Mouse (Mus musculus): ENCODE measurements around the gene Klk5. TPM values are rescaled to one million over a fixed set of nuclear protein-coding genes. Genes with fewer than 3 reads are reported as not detected.

Gene Klk5
- polyA plus RNA-seq, 1 experiment from 2014 or later: 0.10 TPM

DNA sequence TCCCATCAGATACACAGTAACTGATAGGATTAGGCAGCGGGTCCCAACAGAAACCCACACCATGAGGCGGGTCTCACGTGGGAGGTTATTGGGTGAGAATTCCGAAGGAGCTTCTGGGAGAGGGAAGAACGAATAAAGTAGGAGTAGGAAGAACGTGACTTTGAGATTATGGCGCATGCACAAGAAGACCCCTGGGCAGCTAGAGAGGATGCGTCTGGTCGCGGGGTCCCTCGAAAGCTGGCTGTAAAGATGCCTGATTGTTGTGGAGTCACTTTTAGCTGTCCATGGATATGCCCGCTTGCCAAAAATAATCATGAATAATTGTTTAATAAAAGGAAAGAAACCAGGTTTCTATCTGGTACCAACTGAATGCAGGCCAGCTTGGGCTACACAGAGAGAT is 15.7 kb downstream of the Klk5 start:
- H3K27ac ChIP-seq (ENCODE audit: low read length): no peak overlapping the region
- H3K4me1 ChIP-seq (ENCODE audit: control insufficient read depth, insufficient read depth, low read length): peaks cover 3% of the 10 kb centered on the region; the same call in 1 of the 2 replicates
- ATAC-seq (ENCODE audit: insufficient read depth, low FRiP score): no peak
- H3K9ac ChIP-seq (ENCODE audit: low read length): no peak overlapping the region
- no peaks in the 10 kb centered on the region for H3K9me3 ChIP-seq (replicated peaks; ENCODE audit: control insufficient read depth, low read length)
- H3K27me3 ChIP-seq (ENCODE audit: control insufficient read depth, insufficient read depth, low read length): no peaks in the 10 kb centered on the region
- H3K4me2 ChIP-seq (ENCODE audit: low read depth, low read length): no peak overlapping the region
- WGBS: 86% methylated on average over 12 of the region's 12 CpGs
- H3K4me3 ChIP-seq (replicated peaks; ENCODE audit: low read length): no peak overlapping the region
- H3K36me3 ChIP-seq (ENCODE audit: control insufficient read depth, insufficient read depth, low read length): no peaks in the 10 kb centered on the region

GRCm38 (mm10) chr7:43860411-43860810 is 18.6 kb downstream of the Klk5 start:
- H3K4me1 ChIP-seq (ENCODE audit: control insufficient read depth, insufficient read depth, low read length): no peaks in the 10 kb centered on the region
- WGBS: 79% methylated on average over 8 of the region's 8 CpGs

DNA sequence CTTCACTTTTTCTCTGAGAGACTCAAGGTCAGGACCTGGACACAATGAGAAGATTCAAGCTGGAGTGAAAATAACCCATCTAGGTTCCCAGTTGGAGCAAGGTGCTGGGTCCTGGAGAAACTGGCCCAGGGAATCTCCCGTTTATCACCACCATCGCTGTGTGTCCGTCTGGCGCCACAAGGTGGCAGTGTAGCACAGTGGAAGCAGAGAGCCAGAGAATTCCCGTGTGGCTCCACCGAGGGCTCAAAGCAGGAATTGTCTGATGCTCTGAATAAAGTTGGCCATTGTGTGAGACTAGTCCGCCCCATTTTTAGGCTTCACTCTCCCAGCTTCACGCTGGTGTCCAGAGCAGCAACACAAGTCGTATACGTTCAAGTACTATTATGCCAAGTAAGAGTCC is 31.5 kb downstream of the Klk5 start:
- WGBS: 6% methylated on average over 10 of the region's 10 CpGs
- H3K27ac ChIP-seq (ENCODE audit: low read length): no peak overlapping the region
- no peak overlapping the region for H3K9ac ChIP-seq (ENCODE audit: low read length)
- ATAC-seq (ENCODE audit: insufficient read depth, low FRiP score): no peak
- no peaks in the 10 kb centered on the region; the same call in 1 of the 2 replicates for H3K4me1 ChIP-seq (ENCODE audit: control insufficient read depth, insufficient read depth, low read length)
- H3K4me3 ChIP-seq (replicated peaks; ENCODE audit: low read length): no peak overlapping the region
- H3K4me2 ChIP-seq (ENCODE audit: low read depth, low read length): no peak overlapping the region
- H3K36me3 ChIP-seq (ENCODE audit: control insufficient read depth, insufficient read depth, low read length): no peaks in the 10 kb centered on the region
- no peaks in the 10 kb centered on the region for H3K27me3 ChIP-seq (ENCODE audit: control insufficient read depth, insufficient read depth, low read length)
- H3K9me3 ChIP-seq (replicated peaks; ENCODE audit: control insufficient read depth, low read length): no peaks in the 10 kb centered on the region

More at GRCm38 (mm10) chr7:43860411-43860810, 18.6 kb downstream of the Klk5 start:
- no peak for ATAC-seq (ENCODE audit: insufficient read depth, low FRiP score)
- no peak overlapping the region for H3K4me2 ChIP-seq (ENCODE audit: low read depth, low read length)
- no peak overlapping the region for H3K27ac ChIP-seq (ENCODE audit: low read length)
- no peak overlapping the region for H3K4me3 ChIP-seq (replicated peaks; ENCODE audit: low read length)
- no peak overlapping the region for H3K9ac ChIP-seq (ENCODE audit: low read length)
- H3K27me3 ChIP-seq (ENCODE audit: control insufficient read depth, insufficient read depth, low read length): no peaks in the 10 kb centered on the region
- no peaks in the 10 kb centered on the region for H3K9me3 ChIP-seq (replicated peaks; ENCODE audit: control insufficient read depth, low read length)
- H3K36me3 ChIP-seq (ENCODE audit: control insufficient read depth, insufficient read depth, low read length): no peaks in the 10 kb centered on the region

- no peaks in the 10 kb centered on the region for H3K27me3 ChIP-seq (ENCODE audit: control insufficient read depth, insufficient read depth, low read length)
- H3K36me3 ChIP-seq (ENCODE audit: control insufficient read depth, insufficient read depth, low read length): no peaks in the 10 kb centered on the region
- no peak overlapping the region for H3K27ac ChIP-seq (ENCODE audit: low read length)
- no peak overlapping the region for H3K4me3 ChIP-seq (replicated peaks; ENCODE audit: low read length)
- no peak overlapping the region for H3K9ac ChIP-seq (ENCODE audit: low read length)
- H3K4me1 ChIP-seq (ENCODE audit: control insufficient read depth, insufficient read depth, low read length): no peaks in the 10 kb centered on the region; the same call in 1 of the 2 replicates
- H3K9me3 ChIP-seq (replicated peaks; ENCODE audit: control insufficient read depth, low read length): no peaks in the 10 kb centered on the region
- 76% methylated on average over 3 of the region's 3 CpGs for WGBS
- no peak for ATAC-seq (ENCODE audit: insufficient read depth, low FRiP score)
- no peak overlapping the region for H3K4me2 ChIP-seq (ENCODE audit: low read depth, low read length)
Measured at GRCm38 (mm10) chr7:43873674-43874073, 31.9 kb downstream of the Klk5 start.

DNA sequence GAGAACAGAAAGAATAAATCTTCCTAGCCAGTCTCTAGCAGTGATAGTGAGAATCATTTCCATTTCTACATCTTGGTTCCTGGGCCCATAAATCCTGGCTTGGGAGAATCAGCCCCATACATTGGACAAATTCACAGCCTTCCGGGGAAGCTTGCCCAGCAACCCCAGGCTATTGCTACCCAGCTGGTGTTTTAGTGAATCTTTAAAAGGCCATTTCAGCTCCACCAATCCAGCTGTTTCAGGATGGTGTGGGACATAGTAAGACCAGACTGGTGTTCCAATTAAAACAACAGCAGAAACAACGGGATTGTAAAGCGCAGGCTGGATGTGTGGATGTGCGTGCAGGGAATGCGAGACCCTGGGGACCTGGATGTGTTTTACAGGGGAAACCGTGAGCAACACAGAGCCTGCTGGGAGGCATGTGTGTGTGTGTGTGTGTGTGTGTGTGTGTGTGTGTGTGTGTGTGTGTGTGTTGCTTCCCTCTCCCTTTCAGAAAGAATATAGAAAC is 33.2 kb downstream of the Klk5 start:
- no peak overlapping the region for H3K4me2 ChIP-seq (ENCODE audit: low read depth, low read length)
- no peak overlapping the region for H3K4me3 ChIP-seq (replicated peaks; ENCODE audit: low read length)
- no peak overlapping the region for H3K9ac ChIP-seq (ENCODE audit: low read length)
- H3K36me3 ChIP-seq (ENCODE audit: control insufficient read depth, insufficient read depth, low read length): no peaks in the 10 kb centered on the region
- no peaks in the 10 kb centered on the region for H3K27me3 ChIP-seq (ENCODE audit: control insufficient read depth, insufficient read depth, low read length)
- H3K4me1 ChIP-seq (ENCODE audit: control insufficient read depth, insufficient read depth, low read length): no peaks in the 10 kb centered on the region; the same call in 1 of the 2 replicates
- 78% methylated on average over 6 of the region's 6 CpGs for WGBS
- ATAC-seq (ENCODE audit: insufficient read depth, low FRiP score): no peak
- no peaks in the 10 kb centered on the region for H3K9me3 ChIP-seq (replicated peaks; ENCODE audit: control insufficient read depth, low read length)
- no peak overlapping the region for H3K27ac ChIP-seq (ENCODE audit: low read length)

GRCm38 (mm10) chr7:43876444-43876843 is 34.7 kb downstream of the Klk5 start:
- Histone ChIP-seq H3K4me2 (ENCODE audit: low read depth, low read length) (no peak overlapping the region), H3K9me3 (replicated peaks; ENCODE audit: control insufficient read depth, low read length) (no peaks in the 10 kb centered on the region), H3K9ac (ENCODE audit: low read length) (no peak overlapping the region), H3K27me3 (ENCODE audit: control insufficient read depth, insufficient read depth, low read length) (peaks cover 2% of the 10 kb centered on the region; the same call in 1 of the 2 replicates), H3K4me3 (replicated peaks; ENCODE audit: low read length) (no peak overlapping the region), H3K36me3 (ENCODE audit: control insufficient read depth, insufficient read depth, low read length) (no peaks in the 10 kb centered on the region), H3K27ac (ENCODE audit: low read length) (peak overlapping the region; percentile 38; the same call in 1 of the 2 replicates), H3K4me1 (ENCODE audit: control insufficient read depth, insufficient read depth, low read length) (no peaks in the 10 kb centered on the region; the same call in 1 of the 2 replicates)
- peak; percentile 77; the same call in 1 of the 2 replicates for ATAC-seq (ENCODE audit: insufficient read depth, low FRiP score)
- WGBS: 49% methylated on average over 4 of the region's 4 CpGs

DNA sequence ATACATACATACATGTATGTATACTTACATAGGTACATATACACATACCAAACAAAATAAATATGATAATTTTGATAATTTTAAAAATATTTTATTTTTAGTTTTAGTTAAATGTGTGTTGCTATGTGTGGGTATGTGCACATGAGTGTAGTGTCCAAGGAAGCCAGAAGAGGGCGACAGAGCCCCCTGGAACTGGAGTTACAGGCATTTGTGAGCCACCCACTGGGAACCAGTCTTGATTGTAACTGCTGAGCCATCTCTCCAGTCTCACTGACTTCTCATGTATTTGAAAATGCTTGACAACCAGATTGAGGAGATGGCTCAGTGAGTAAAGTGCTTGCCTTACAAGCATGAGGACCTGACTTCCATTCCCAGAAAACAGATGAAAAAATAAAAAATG is 36.5 kb downstream of the Klk5 start:
- Histone ChIP-seq H3K9ac (ENCODE audit: low read length) (no peak overlapping the region), H3K4me3 (replicated peaks; ENCODE audit: low read length) (no peak overlapping the region), H3K27ac (ENCODE audit: low read length) (no peak overlapping the region), H3K4me2 (ENCODE audit: low read depth, low read length) (no peak overlapping the region), H3K4me1 (ENCODE audit: control insufficient read depth, insufficient read depth, low read length) (peaks cover 4% of the 10 kb centered on the region; the same call in 1 of the 2 replicates), H3K9me3 (replicated peaks; ENCODE audit: control insufficient read depth, low read length) (no peaks in the 10 kb centered on the region), H3K36me3 (ENCODE audit: control insufficient read depth, insufficient read depth, low read length) (no peaks in the 10 kb centered on the region), H3K27me3 (ENCODE audit: control insufficient read depth, insufficient read depth, low read length) (peaks cover 4% of the 10 kb centered on the region; the same call in 1 of the 2 replicates)
- WGBS: 49% methylated on average over 1 of the region's 1 CpGs
- ATAC-seq (ENCODE audit: insufficient read depth, low FRiP score): no peak

DNA sequence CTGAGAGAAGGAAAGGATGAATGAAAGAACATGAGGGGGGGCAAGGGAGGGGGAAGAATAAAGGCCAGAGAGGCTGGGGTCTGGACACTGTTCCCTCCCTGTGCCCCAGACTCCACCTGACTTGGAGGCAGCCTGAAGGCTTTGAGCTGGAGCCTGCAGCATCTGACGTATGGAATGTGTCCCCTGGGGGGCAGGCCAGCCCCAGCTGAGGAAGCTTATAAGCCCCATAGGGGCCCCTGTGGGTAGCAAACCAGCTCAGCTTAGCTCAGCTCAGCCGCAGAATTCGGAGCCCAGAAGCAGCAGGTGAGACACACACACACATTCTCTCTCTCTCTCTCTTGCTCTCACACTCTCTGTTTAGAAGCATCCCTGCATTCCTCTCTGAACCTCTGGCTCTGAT is 39.1 kb downstream of the Klk5 start, which contains the start of gene Klk4:
Gene Klk4, plus strand, starts transcription at position 249 of the 400 bp plus-strand sequence.
- H3K36me3 ChIP-seq (ENCODE audit: control insufficient read depth, insufficient read depth, low read length): no peaks in the 10 kb centered on the region
- no peak within 1 kb of the TSS for H3K4me3 ChIP-seq (replicated peaks; ENCODE audit: low read length)
- no peak within 1 kb of the TSS for H3K4me2 ChIP-seq (ENCODE audit: low read depth, low read length)
- H3K27ac ChIP-seq (ENCODE audit: low read length): no peak within 1 kb of the TSS
- no peak within 1 kb of the TSS for H3K9ac ChIP-seq (ENCODE audit: low read length)
- H3K27me3 ChIP-seq (ENCODE audit: control insufficient read depth, insufficient read depth, low read length): peaks cover 4% of the 10 kb centered on the region; the same call in 1 of the 2 replicates
- H3K4me1 ChIP-seq (ENCODE audit: control insufficient read depth, insufficient read depth, low read length): peaks cover 4% of the 10 kb centered on the region; the same call in 1 of the 2 replicates
- ATAC-seq (ENCODE audit: insufficient read depth, low FRiP score): no peak
- H3K9me3 ChIP-seq (replicated peaks; ENCODE audit: control insufficient read depth, low read length): no peaks in the 10 kb centered on the region
- WGBS: 6% methylated on average over 3 of the region's 3 CpGs

DNA sequence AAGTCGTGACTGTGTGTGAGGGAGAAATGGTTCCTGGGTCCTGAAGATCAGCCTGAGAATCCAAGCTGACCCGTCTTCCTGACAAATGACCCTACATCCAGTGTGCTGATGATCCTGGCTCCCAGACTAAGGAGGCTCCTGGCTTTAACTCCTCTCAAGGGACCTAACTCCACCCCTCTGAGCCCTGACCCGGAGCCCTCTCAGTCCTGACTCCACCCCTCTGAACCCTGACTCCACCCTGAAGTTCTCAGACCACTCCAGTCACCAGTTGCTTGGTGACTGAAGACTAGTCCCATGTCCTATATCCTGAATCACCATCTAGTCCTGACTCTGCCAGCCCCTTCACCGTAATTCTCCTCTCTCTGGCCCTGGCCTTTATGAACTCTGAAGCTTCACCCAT is 40.6 kb downstream of the Klk5 start:
- 24% methylated on average over 4 of the region's 4 CpGs for WGBS
- H3K27ac ChIP-seq (ENCODE audit: low read length): no peak overlapping the region
- H3K4me3 ChIP-seq (replicated peaks; ENCODE audit: low read length): no peak overlapping the region
- no peak overlapping the region for H3K9ac ChIP-seq (ENCODE audit: low read length)
- ATAC-seq (ENCODE audit: insufficient read depth, low FRiP score): peak; percentile 49; the same call in 1 of the 2 replicates
- H3K27me3 ChIP-seq (ENCODE audit: control insufficient read depth, insufficient read depth, low read length): peaks cover 4% of the 10 kb centered on the region; the same call in 1 of the 2 replicates
- H3K4me1 ChIP-seq (ENCODE audit: control insufficient read depth, insufficient read depth, low read length): 0 out of 2 replicates have a peak, but pooled peaks cover 4% of the 10 kb centered on the region
- no peak overlapping the region for H3K4me2 ChIP-seq (ENCODE audit: low read depth, low read length)
- no peaks in the 10 kb centered on the region for H3K36me3 ChIP-seq (ENCODE audit: control insufficient read depth, insufficient read depth, low read length)
- H3K9me3 ChIP-seq (replicated peaks; ENCODE audit: control insufficient read depth, low read length): no peaks in the 10 kb centered on the region
